Mouse (Mus musculus) CH12.LX (cell line): ENCODE data around the gene Six5. TPM values are rescaled to one million over a fixed set of nuclear protein-coding genes. Genes with fewer than 3 reads are reported as not detected.

Source experiments
- DNase-seq: peaks from one replicate; pipeline ENCODE4 v3.0.0-alpha.2; 2013; ENCODE audit errors: extremely low read depth
- H3K27ac ChIP-seq: 2 replicates; pipeline ENCODE4 v1.5.1; 2012; ENCODE audit warnings: low read depth, mild to moderate bottlenecking, control low read depth, moderate library complexity; ENCODE audit not compliant: insufficient read depth
- H3K27me3 ChIP-seq: replicated peaks from 2 replicates; pipeline ENCODE3; 2012; ENCODE audit warnings: inconsistent platforms
- H3K36me3 ChIP-seq, 2 experiments: replicated peaks in 1 of 2; 2 replicates each; pipeline versions ENCODE3 to v1.6.1; 2012; ENCODE audit warnings: inconsistent platforms in 1 of 2, low read length in 1 of 2, mild to moderate bottlenecking in 1 of 2, mixed read lengths in 1 of 2, moderate library complexity in 1 of 2; ENCODE audit not compliant: control insufficient read depth in 1 of 2, insufficient read depth in 1 of 2
- H3K4me1 ChIP-seq, 2 experiments: 2 replicates each; pipeline ENCODE4 v1.6.1; 2012; ENCODE audit warnings: inconsistent platforms in 1 of 2, moderate library complexity in 1 of 2; ENCODE audit not compliant: insufficient read depth in 2 of 2, control insufficient read depth in 1 of 2
- H3K4me2 ChIP-seq: 2 replicates; pipeline ENCODE4 v1.6.1; 2012; ENCODE audit warnings: low read depth, mild to moderate bottlenecking, control low read depth; ENCODE audit not compliant: poor library complexity, insufficient read depth, severe bottlenecking
- H3K4me3 ChIP-seq, 3 experiments: fragments of 150-350 bp in 1 of 3; sonication (generic) in 1 of 3; replicated peaks in 1 of 3; 2 replicates each; pipeline versions ENCODE3 to v1.5.1; 2011 to 2012; ENCODE audit warnings: low read depth in 2 of 3, low read length in 2 of 3, mild to moderate bottlenecking in 2 of 3, moderate library complexity in 2 of 3, control low read depth in 1 of 3, improper control_type of control experiment in 1 of 3, inconsistent platforms in 1 of 3, mixed read lengths in 1 of 3; ENCODE audit not compliant: poor library complexity in 1 of 3
- H3K79me2 ChIP-seq: replicated peaks from 2 replicates; pipeline ENCODE4 v1.6.1; 2012; ENCODE audit warnings: mild to moderate bottlenecking, moderate library complexity; ENCODE audit not compliant: control insufficient read depth, poor library complexity, insufficient read depth, severe bottlenecking; ENCODE audit errors: extremely low read depth
- H3K9ac ChIP-seq: 2 replicates; pipeline ENCODE4 v1.6.1; 2012; ENCODE audit warnings: low read depth, mild to moderate bottlenecking, control low read depth, moderate library complexity; ENCODE audit not compliant: insufficient read depth
- H3K9me3 ChIP-seq: replicated peaks from 2 replicates; pipeline ENCODE3; 2012; ENCODE audit warnings: low read length, inconsistent platforms, mixed read lengths
- CTCF ChIP-seq, 2 experiments: IDR thresholded peaks in 1 of 2; conservative IDR thresholded peaks in 1 of 2; 2 replicates each; pipeline ENCODE4 v1.5.1; 2011 to 2012; ENCODE audit warnings: low read depth in 2 of 2, low read length in 2 of 2, improper control_type of control experiment in 1 of 2, inconsistent platforms in 1 of 2, mild to moderate bottlenecking in 1 of 2, moderate library complexity in 1 of 2
- E2F4 ChIP-seq: IDR thresholded peaks from 2 replicates; pipeline ENCODE4 v1.6.1; 2011; ENCODE audit warnings: low read depth, low read length, improper control_type of control experiment; ENCODE audit not compliant: insufficient replicate concordance
- IRF4 ChIP-seq: IDR thresholded peaks from 2 replicates; pipeline ENCODE4 v1.6.1; 2014; ENCODE audit warnings: low read depth, mild to moderate bottlenecking, inconsistent platforms, low read length, improper control_type of control experiment
- JUN ChIP-seq: IDR thresholded peaks from 2 replicates; pipeline ENCODE4 v1.6.1; 2011; ENCODE audit warnings: low read depth, mild to moderate bottlenecking, low read length, improper control_type of control experiment, moderate library complexity; ENCODE audit not compliant: insufficient read depth
- JUND ChIP-seq: conservative IDR thresholded peaks from 2 replicates; pipeline ENCODE4 v1.6.1; 2011; ENCODE audit warnings: low read depth, low read length, improper control_type of control experiment
- MAZ ChIP-seq: IDR thresholded peaks from 2 replicates; pipeline ENCODE4 v1.6.1; 2012; ENCODE audit warnings: low read depth, mild to moderate bottlenecking, inconsistent platforms, low read length, improper control_type of control experiment, moderate library complexity
- MEF2A ChIP-seq: IDR thresholded peaks from 2 replicates; pipeline ENCODE4 v1.6.1; 2014; ENCODE audit warnings: low read depth, mild to moderate bottlenecking, inconsistent platforms, low read length, improper control_type of control experiment, borderline replicate concordance
- NRF1 ChIP-seq: IDR thresholded peaks from 2 replicates; pipeline ENCODE4 v1.6.1; 2014; ENCODE audit warnings: low read depth, mild to moderate bottlenecking, inconsistent platforms, low read length, improper control_type of control experiment, moderate library complexity
- PAX5 ChIP-seq: IDR thresholded peaks from 2 replicates; pipeline ENCODE4 v1.6.1; 2012; ENCODE audit warnings: low read length, inconsistent platforms, mixed read lengths
- POLR2A ChIP-seq: IDR thresholded peaks from 2 replicates; pipeline ENCODE4 v1.6.1; 2011; ENCODE audit warnings: low read depth, mild to moderate bottlenecking, improper control_type of control experiment, low read length
- POLR2AphosphoS2 ChIP-seq: IDR thresholded peaks from 2 replicates; pipeline ENCODE4 v1.6.1; 2011; ENCODE audit warnings: low read depth, low read length, improper control_type of control experiment
- RAD21 ChIP-seq: IDR thresholded peaks from 2 replicates; pipeline ENCODE4 v1.6.1; 2011; ENCODE audit warnings: low read depth, mild to moderate bottlenecking, low read length, improper control_type of control experiment, moderate library complexity
- RCOR1 ChIP-seq: conservative IDR thresholded peaks from 2 replicates; pipeline ENCODE4 v1.6.1; 2012; ENCODE audit warnings: low read depth, mild to moderate bottlenecking, inconsistent platforms, low read length, improper control_type of control experiment
- SIN3A ChIP-seq: IDR thresholded peaks from 2 replicates; pipeline ENCODE4 v1.6.1; 2012; ENCODE audit warnings: low read length, improper control_type of control experiment, inconsistent platforms
- TBP ChIP-seq: conservative IDR thresholded peaks from 2 replicates; pipeline ENCODE4 v1.6.1; 2011; ENCODE audit warnings: low read depth, low read length, improper control_type of control experiment
- UBTF ChIP-seq: IDR thresholded peaks from 2 replicates; pipeline ENCODE4 v1.6.1; 2012; ENCODE audit warnings: low read depth, mild to moderate bottlenecking, inconsistent platforms, low read length, improper control_type of control experiment, moderate library complexity
- USF1 ChIP-seq: IDR thresholded peaks from 2 replicates; pipeline ENCODE4 v1.6.1; 2014; ENCODE audit warnings: low read depth, mild to moderate bottlenecking, inconsistent platforms, low read length, improper control_type of control experiment
- USF2 ChIP-seq: conservative IDR thresholded peaks from 2 replicates; pipeline ENCODE4 v1.6.1; 2011; ENCODE audit warnings: low read depth, low read length, improper control_type of control experiment
- ZMIZ1 ChIP-seq: IDR thresholded peaks from 2 replicates; pipeline ENCODE4 v1.6.1; 2012; ENCODE audit warnings: low read depth, mild to moderate bottlenecking, inconsistent platforms, low read length, improper control_type of control experiment
- dilution Hi-C: fragments of 300-500 bp; cut with MboI; formaldehyde crosslinking; loops from 2 replicates; pipeline ENCODE4 v1.14.3; 2020; ENCODE audit warnings: low sequenced_read_pairs; ENCODE audit not compliant: extremely low pct_unique_long_range_greater_than_20kb, extremely low pct_ligation_motif_present
- in situ Hi-C: fragments of 300-500 bp; cut with MboI; formaldehyde crosslinking; loops from 3 replicates; pipeline ENCODE4 v1.14.3; 2019; ENCODE audit warnings: low sequenced_read_pairs, low pct_ligation_motif_present, low pct_unique_long_range_greater_than_20kb, mixed read lengths
- polyA plus RNA-seq: library from polyadenylated mRNA; unstranded; fragments of >175 nt; gene quantifications from 2 replicates; pipeline ENCODE4 v1.2.1, GENCODE M21; 2012; ENCODE audit warnings: low read depth; ENCODE audit not compliant: insufficient read length
- total RNA-seq, 2 experiments: library from RNA; depleted of rRNA; stranded (reverse); fragments of 300-350 nt in 1 of 2; fragments of >200 nt in 1 of 2; gene quantifications; 2 replicates each; pipeline ENCODE4 v1.2.3; 2012 to 2014

Six5 gene
- total and polyA plus RNA-seq, 3 experiments, result 0.16 to 1.8 (median 0.33) TPM

GRCm38 (mm10) chr7:19075723-19076585, 18.4 kb upstream of the Six5 start, which contains the start of gene Dmwd:
TSS of gene Dmwd (plus strand) at chr7:19076227.
- Histone ChIP-seq H3K27me3 (peaks cover 68% of the 10 kb centered on the region), H3K79me2 (no peaks in the 10 kb centered on the region), H3K4me1 (peaks cover 18 to 26% of the 10 kb centered on the region in 2 experiments), H3K4me2 (no peak within 1 kb of the TSS), H3K9me3 (peaks cover 39% of the 10 kb centered on the region), H3K27ac (no peak within 1 kb of the TSS), H3K9ac (no peak within 1 kb of the TSS), H3K36me3 (no peaks in the 10 kb centered on the region), H3K4me3 (no peak within 1 kb of the TSS)
- DNase-seq, result no peak
- dilution Hi-C loops, result no loop called here
- TF ChIP-seq USF2 (no peak), UBTF (no peak), NRF1 (no peak), POLR2AphosphoS2 (no peak), JUN (no peak), E2F4 (no peak), SIN3A (no peak), TBP (no peak), MEF2A (no peak), POLR2A (no peak), JUND (no peak), IRF4 (no peak), RAD21 (no peak), CTCF (conservative IDR thresholded peaks at IDR 0.05 in 1 of 2, IDR thresholded peaks at IDR 0.05 in 1 of 2; ENCODE audit: low read depth in 2 of 2, low read length in 2 of 2) (no peak), ZMIZ1 (no peak), RCOR1 (no peak), USF1 (no peak), PAX5 (no peak)
- in situ Hi-C loops, result no loop called here

- no peak overlapping the region for H3K4me3 ChIP-seq
- H3K9ac ChIP-seq, result no peak overlapping the region
- peaks cover 18 to 32% of the 10 kb centered on the region in 2 experiments for H3K4me1 ChIP-seq
- H3K9me3 ChIP-seq, result peaks cover 39% of the 10 kb centered on the region
- TF ChIP-seq E2F4 (no peak), MAZ (no peak)
- no peak overlapping the region for H3K4me2 ChIP-seq
- dilution Hi-C loops, result no loop called here
- no peaks in the 10 kb centered on the region for H3K79me2 ChIP-seq
- peaks cover 74% of the 10 kb centered on the region for H3K27me3 ChIP-seq
- no peak for DNase-seq
- H3K36me3 ChIP-seq, result no peaks in the 10 kb centered on the region
- no peak overlapping the region for H3K27ac ChIP-seq
- in situ Hi-C loops, result no loop called here
These were observed 17.8 kb upstream of the Six5 start for GRCm38 (mm10) chr7:19076586-19076991.
